Mouse (Mus musculus) erythroblast, adult 5-6 weeks (primary cell): ENCODE measurements around the gene Sqstm1. TPM values are rescaled to one million over a fixed set of nuclear protein-coding genes. Genes with fewer than 3 reads are reported as not detected.
A peak's percentile ranks its signal among the peaks of the same experiment; 100 is the strongest.

Experiments used
- ATAC-seq: replicated peaks from 2 replicates; pipeline ENCODE4 v1.8.0; 2016; ENCODE audit warnings: moderate number of reproducible peaks, mild to moderate bottlenecking, moderate TSS enrichment, inconsistent platforms; ENCODE audit not compliant: poor library complexity, low FRiP score, severe bottlenecking
- total RNA-seq, 2 experiments: library from RNA; stranded (forward) in 1 of 2; stranded (reverse) in 1 of 2; fragments of 150-400 nt in 1 of 2; fragments of 200-764, 138-1000 nt in 1 of 2; gene quantifications; 2 replicates each; pipeline versions ENCODE4 v1.2.3 to v1.2.4; 2015 to 2017; ENCODE audit warnings: low replicate concordance in 2 of 2

Sqstm1 gene
- total RNA-seq (2015; ENCODE audit: low replicate concordance) (101 and 109 TPM in 2 replicates), total RNA-seq (2017; ENCODE audit: low replicate concordance) (596 and 621 TPM in 2 replicates)

DNA sequence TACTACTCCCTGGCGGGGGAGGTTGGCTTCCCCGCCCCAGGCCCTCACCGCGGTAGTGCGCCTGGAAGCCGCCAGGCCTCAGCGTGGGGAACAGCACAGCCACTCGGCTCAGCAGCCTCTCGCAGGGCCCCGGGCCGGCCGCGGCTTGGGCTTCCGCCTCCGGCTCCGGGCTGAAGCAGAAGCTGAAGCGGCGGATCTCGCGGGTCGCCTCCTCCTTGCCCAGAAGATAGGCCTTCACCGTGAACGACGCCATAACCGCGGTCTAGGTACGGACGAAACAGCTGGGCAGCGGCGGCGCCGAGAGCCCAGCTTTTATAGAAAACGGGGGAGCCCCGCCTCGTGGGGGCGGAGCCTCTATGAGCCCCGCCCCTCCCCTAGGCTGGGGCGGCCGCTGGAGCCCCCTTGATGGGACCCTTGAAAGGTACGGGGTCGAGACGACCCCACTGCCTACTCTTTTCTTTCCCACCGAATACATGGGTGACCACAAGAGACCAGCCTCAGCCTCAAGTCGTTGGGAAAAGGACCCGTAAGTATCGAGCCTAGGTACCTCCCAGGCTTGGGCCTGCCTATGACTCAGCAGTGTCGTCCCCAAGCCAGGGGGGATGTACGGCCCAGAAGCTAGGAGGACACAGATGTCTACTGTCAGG is at the start of gene Sqstm1, which contains the start of gene Mgat4b:
TSS of gene Sqstm1 (minus strand) at position 323 of the 647 bp plus-strand sequence.
TSS of gene Mgat4b (plus strand) at position 386 of the 647 bp plus-strand sequence.
- ATAC-seq: peak; percentile 77

DNA sequence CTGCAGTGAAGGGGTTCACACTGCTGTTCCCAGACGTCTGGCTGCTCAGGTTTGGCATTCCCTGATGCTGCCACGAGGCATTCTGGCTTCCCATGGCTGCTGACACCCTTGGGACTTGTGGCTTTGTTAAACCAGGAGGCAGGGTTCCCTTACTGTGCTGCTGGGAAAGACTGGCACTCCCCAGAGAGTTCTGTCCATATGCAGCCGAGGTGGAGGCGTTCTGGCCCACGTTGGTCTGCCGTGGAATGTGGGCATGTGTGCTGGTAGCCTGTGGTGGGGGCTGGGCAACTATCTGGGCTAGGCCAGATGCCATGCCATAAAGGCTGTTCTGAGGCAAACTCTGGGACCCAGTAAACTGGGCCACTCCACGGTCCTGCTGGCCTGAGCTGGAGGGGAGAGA is 47.7 kb upstream of the Sqstm1 start:
- no peak for ATAC-seq

DNA sequence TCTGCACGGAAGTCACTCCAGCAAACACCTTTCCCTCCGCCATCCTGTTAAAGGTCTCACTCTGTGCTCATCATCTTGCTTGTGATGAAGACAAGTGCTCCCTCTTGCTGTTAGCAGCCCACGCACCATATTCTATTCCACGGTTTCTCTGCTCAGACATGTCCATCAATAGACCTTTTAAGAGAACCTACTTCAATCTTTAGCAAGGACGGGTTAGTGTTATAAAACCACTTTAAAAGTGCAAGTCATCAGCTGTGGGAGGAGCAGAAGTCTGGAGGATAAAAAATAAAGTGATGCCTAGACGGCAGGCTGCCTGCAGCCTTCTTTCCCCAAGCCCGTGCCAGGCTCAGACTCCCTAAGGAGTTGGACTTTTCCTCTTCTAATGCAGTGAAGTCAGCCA is 46.0 kb upstream of the Sqstm1 start:
- 0 out of 2 replicates have a peak, but pooled peaks have one; percentile 34 for ATAC-seq

DNA sequence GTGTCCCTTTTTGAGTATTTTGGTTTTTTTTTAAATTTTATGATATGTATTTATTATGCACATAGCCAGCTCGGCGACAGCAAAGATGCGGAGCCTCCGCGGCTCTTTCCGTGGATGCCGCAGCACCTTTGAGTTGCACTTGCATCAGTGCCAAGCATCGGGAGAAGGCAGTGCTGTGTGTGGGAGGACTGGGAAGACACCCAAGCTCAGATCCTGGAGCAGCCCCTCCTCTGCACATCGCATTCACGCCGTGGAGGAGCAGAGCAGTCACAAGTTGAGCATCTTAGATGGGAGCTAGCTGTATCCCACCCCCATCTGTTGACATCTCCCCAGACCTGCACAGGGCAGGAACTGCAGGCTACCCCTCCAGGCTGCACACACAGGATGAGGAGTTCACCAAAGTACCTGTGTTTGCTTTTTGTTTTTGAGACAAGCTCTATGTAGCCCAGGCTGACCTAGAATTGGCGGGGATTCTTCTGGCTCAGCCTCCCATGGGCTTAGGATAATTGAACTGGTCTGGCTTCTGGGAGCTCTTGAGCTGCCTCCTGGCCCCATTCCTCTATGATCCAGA is 43.5 kb upstream of the Sqstm1 start:
- ATAC-seq: no peak

DNA sequence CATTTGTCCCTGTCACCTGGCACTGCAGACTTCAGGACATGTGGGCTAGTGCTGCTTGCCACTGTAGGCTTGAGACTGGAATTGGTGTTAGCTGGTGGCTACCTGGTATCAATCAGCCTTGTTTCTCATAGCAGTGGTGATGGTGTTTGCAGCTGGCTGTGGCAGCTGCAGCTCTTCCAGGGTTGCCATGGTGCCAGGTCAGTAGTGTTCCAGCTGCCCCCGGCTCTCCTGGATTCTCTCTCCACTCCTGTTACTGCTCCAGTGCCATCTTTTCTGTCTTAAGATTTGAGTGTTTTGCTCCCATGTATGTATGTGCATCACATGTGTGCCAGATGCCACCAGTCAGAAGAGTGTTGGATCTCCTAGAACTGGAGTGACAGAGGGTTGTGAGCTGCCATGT is 42.8 kb upstream of the Sqstm1 start:
- no peak for ATAC-seq

DNA sequence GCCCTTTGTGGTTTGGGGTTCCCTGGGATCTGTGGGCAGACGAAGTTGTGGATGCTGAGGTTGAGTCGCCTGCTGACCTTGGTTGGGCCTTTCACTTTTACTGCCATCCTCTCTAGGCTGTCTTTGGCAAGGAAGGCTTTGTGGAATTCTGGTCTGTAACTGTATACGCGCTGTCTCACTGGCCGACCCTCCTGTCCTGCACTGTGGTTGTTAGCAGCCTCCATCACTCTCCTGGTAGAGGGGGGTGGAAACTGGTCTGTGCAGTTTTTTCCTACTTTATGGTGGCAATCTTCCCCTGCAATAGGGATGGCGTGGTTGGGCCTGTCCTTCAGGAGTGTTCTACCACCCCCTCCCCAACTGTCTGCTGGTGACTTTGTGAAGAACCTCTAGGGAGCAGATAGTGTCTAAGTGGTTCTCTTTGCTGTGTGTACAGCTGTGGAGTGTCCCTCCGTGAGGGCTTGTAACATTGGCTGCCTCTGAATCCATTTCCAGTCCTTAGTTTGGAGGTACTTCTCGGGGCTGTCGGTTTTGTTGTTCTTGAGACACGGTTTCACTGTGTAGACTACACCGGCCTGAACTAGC is 42.1 kb upstream of the Sqstm1 start:
- ATAC-seq: no peak

DNA sequence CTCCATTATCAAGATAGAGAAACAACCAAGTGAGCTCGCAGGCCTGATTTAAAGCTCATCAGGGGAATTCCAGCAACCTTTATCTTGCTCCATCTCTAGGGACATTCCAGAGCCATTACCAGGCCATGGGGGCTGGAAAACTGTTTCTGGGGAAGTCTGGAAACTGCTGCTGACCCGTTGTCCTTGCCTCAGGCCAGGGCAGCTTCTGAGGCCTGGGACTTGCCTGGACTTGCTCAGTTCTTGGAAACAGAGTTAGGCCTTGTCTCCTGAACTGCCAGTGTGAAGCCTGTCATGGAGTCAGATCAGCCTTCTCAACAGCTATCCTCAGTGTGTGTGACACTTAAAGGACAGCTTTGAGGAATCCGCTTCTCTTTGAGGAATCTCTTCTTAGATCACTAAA is 41.5 kb upstream of the Sqstm1 start:
- no peak for ATAC-seq

DNA sequence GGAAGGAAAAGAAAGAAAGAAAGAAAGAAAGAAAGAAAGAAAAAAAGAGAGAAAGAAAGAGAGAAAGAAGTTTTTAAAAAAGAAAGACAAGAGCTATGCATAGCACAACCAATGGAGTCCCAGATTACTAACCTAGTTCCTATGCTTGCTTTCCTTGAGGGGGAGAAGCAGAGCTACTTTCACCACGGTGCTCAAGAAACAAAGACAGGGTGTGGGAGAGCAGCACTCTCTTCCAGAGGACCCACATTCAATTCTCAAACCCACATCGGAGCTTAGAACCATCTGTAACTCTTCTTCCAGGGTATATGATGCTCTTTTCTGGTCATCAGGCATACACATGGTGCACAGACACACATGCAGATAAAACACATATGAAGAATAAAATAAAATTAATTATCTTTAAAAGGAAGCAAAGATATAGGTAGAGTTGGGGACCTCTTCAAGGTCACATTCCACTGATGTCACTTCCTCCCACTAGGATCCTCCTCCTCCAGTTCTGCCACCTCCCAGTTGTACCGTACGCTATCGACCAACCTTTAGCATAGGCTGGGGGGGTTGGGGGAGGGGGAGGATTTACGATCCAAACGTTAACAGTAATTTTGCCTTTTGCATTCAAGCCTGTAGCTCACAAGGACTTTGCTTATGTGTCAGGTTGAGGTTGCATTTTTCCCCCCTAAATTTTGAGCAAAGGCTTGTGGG is 38.0 kb upstream of the Sqstm1 start:
- ATAC-seq: no peak

DNA sequence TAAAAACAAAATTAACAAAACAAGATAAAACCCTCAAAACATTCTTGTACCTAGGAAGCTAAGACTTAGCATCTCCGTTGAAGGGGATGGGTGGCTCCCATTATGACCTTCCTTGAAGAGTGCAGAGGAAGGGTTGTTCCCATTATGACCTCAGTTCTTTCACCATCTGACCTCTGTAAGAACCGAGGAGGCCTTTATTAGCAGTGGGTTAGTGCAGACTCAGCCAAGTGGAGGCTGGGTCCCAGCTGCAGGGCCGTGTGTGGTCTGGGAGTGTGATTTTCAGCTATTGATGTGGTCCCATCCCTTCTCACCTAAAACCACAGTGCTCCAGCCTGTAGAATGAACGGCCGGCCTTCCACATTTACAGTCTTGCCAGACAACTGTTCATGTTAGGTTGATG is 34.6 kb upstream of the Sqstm1 start:
- no peak for ATAC-seq

DNA sequence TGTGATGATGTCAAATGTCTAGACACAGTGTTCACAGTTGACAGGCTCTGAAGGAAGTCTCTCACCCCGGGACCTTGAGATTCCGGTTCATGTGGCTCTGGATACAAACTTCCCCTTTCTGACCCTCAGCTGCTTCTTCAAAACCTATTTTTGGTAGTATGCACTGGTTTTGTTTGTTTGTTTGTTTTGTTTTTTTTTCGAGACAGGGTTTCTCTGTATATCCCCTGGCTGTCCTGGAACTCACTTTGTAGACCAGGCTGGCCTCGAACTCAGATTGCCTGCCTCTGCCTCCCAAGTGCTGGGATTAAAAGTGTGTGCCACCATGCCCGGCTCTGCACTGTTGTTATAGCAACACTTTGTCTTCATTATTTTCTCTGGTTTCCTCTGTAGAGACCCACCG is 33.3 kb upstream of the Sqstm1 start:
- ATAC-seq: no peak

DNA sequence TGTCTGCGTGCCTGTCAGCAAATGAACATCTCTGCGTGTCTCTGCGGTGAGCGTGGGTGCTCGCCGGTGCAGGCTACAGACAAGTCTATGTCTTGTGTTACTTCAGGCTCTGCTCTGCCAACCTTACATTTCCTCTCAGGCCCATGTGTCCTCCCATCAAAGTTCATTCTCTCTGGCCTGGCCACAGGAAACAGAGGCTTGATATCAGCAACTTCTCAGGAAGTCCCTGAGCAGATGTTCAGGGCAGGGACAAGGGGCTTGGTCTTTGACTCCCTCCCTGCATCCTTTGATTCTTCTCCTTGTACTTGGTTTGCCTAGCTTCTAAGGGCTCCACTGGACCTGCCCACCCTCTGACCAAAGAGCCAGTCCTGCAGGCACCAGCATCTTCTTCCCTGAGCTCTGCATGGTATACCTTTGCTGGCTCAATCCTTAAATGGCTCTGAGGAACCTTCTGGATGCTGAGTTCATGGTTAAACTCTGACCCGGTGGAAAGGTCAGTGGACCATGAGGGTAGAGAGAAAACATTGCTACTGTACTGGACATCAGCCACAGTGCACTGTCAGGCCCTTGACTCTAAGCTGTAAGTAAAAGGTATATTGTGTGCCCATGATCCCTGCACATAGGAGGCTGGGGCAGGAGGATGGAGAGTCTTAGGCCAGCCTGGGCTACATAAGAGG is 29.7 kb upstream of the Sqstm1 start:
- no peak for ATAC-seq

DNA sequence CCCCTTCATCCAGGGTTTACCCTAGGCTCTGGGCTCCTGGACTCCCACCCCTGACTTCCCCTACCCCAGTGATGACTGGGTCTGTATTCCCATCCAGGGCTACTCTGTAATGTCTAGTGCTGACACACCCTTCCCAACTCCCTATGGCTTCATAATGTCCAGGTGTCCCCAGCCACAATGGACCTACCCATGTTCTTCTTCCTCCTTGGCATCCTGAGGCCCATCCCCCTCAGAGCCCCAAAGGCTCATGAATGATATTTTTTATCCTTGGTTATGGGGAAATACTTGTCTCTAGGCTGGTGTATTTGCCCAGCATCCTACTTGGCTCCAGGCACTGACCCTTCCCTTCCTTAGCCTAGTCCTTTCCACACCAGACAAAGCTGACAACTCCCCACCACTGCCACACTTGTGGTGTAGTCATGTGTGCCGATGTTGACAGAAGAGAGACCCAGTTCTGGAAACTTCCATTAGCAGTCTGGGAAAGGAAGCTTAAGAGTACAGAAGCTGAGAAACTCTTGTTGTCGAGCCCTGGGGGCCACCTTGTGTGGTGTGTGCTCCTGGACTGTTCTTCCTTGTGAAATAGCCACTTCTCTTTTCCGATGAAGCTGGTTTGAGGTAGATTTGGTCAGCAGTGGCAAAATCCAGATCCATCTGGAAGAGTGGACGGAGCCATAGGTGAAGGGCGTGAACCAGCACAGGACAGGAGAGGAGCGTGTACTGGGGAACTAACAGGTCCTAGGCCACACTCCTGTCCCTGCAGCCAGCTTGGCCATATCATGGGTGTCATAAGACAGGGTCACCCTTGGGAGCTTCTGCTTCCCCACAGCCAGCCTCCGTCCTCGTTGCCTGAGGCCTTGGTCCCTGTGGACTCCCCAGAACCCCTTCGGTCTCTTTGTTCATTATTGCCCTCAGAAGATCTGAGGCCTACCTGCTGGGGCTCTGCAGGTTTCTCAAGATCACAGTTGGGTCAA is 28.5 kb upstream of the Sqstm1 start:
- no peak for ATAC-seq

DNA sequence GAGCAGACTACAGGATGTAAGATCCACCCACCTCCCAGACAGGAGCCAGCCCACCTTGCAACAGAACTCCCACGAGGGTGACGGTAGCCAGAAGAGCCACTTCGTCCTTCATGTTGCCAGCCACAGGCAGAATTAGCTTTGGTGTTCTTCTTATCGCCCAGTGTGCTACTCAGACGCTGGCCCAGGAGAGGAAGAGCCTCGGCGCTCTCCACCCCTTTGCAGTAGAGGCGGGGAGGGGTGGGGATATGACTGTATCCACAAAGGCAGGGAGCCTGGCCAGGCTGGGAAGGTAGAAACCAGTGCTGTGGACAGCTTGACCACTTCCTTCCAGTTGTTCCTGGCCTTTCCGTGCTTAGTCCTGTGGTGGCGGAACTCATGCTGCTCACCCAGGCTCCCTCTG is 27.7 kb upstream of the Sqstm1 start, which contains the start of gene Ltc4s:
TSS of gene Ltc4s (minus strand) at position 293 of the 400 bp plus-strand sequence.
- 0 out of 2 replicates have a peak, but pooled peaks have one; percentile 24 for ATAC-seq

DNA sequence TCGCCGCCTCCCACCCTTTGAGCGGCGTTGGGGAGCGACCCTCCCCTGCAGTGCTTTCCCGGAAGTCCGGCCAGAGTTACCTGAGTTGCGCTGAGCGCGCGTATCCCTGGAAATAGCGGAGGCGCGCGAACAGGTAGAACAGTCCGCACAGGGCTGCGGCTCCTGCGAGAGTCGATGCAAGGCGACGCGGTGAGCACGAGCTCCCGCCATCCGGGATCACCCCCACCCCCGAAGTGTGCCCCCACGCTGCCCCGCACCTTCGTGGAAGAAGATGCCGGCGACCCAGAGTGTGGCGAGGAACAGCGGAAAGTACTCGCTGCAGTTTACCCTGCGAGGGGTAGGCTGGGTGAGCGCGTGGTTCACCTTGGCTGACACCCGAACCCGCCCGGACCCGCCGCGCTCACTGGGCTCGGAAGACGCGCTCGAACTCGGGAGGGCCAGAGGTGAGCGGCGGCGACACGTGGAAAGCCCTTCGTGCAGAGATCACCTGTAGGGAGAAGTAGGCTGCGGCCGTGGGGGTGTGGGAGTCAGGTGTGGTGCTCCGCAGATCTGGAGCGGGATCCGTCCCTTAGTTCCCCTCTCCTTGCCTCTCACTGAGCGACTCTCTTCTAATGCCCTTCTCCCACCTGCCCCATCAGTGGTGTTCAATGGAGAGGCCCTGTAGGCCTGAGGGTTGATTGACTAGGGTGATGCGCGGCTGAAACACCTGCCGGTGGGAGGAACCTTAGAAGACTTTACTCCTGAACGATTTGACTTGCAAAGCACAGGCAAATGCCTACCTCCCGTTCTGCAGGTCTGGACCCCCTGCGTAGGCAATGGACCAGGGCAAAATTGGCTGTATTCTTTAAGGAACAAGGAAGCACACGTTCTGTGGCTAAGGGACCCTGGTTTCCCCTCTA is 26.6 kb upstream of the Sqstm1 start:
- ATAC-seq: peak; percentile 24

DNA sequence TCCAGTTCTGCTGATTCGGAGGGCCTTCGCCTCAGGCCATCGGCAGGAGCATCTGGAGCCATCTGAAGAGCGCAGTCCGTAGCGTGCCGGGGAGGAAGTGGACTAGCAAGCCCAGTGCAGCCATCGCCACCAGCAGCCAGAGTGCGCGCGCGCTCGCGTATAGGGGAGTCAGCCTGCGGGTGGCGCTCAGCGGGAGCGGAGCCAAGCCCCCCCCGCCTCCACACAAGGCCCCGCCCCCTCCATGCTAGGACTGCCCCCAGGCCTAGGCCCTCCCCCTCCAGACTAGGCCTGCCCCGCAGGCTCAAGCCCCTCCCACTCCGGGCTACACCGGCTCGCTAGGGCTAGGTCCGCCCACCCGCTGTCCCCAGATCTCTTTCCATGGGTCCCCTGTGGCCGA is 25.9 kb upstream of the Sqstm1 start:
- ATAC-seq: peak; percentile 84

DNA sequence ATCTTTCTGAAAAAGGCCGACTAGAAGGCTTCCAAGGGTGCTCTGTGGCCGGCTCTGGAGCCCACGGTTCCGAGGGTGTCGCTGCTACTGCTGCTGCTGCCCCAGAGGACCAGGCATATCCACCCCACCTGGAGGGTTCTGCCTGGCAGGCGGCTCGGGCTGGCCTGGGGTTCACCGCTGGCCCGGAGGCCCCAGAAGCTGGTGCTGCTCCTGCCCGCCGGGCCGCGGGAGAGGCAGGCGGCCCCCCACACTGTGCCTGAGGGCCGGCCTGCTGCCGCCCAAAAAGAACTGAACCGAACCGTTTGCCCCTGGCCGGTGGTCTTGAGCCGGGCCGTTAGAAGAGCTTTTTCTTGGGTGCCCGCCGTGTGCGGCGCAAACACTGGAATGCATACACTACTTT is 24.0 kb upstream of the Sqstm1 start:
- ATAC-seq: no peak

DNA sequence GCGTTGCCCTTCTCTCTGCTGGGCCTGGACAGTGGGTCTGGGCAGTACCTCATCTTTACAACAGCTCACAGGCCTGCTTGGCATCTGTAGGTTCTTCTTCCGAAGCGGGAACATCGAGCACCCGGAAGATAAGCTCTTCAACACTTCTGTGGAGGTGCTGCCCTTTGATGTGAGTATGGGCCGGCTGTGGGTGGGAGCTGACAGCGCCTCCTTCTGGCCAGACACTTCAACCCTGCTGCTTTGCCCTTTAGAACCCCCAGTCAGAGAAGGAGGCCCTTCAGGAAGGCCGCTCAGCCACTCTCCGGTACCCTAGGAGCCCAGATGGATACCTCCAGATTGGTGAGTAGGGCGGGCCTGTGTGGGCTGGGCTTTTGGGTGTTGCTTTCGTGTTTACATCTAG is 23.4 kb upstream of the Sqstm1 start:
- no peak for ATAC-seq

DNA sequence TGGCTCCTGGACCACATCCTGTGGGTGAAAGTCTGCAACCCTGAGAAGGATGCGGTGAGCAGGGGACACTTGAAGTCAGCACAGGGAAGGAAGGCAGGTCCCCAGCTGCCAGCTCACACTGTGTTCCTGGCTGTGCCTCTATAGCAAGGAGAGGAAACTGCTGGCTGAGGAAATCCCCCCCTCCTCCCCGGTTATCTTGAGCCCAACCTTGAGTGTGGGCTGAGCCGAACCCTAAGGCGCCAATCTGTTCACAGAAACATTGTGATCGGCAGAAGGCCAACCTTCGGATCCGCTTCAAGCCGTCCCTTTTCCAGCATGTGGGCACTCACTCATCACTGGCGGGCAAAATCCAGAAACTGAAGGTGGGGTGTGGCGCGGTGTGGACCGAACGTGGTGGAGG is 22.4 kb upstream of the Sqstm1 start:
- ATAC-seq: no peak
